Mouse (Mus musculus) hematopoietic stem cell, adult 5-6 weeks (primary cell): ENCODE data around the gene Adamts7. TPM values are rescaled to one million over a fixed set of nuclear protein-coding genes. Genes with fewer than 3 reads are reported as not detected.
A peak's percentile ranks its signal among the peaks of the same experiment; 100 is the strongest.

Experiments
- ATAC-seq, 2 experiments: fragments of 125-278 bp in 1 of 2; replicated peaks in 1 of 2; 2 replicates each; pipeline ENCODE4 v1.8.0; 2016 to 2017; ENCODE audit warnings: inconsistent platforms in 2 of 2, mild to moderate bottlenecking in 2 of 2, moderate number of reproducible peaks in 2 of 2, low read depth in 1 of 2, moderate TSS enrichment in 1 of 2; ENCODE audit not compliant: low FRiP score in 2 of 2, poor library complexity in 2 of 2, severe bottlenecking in 2 of 2, insufficient read depth in 1 of 2, low TSS enrichment in 1 of 2
- total RNA-seq: library from RNA; stranded (forward); fragments of 172-1452, 232-1000 nt; gene quantifications from 2 replicates; pipeline ENCODE4 v1.2.3, GENCODE M21; 2017

Adamts7 gene
- total RNA-seq, 1 experiment from 2014 or later: not detected

DNA sequence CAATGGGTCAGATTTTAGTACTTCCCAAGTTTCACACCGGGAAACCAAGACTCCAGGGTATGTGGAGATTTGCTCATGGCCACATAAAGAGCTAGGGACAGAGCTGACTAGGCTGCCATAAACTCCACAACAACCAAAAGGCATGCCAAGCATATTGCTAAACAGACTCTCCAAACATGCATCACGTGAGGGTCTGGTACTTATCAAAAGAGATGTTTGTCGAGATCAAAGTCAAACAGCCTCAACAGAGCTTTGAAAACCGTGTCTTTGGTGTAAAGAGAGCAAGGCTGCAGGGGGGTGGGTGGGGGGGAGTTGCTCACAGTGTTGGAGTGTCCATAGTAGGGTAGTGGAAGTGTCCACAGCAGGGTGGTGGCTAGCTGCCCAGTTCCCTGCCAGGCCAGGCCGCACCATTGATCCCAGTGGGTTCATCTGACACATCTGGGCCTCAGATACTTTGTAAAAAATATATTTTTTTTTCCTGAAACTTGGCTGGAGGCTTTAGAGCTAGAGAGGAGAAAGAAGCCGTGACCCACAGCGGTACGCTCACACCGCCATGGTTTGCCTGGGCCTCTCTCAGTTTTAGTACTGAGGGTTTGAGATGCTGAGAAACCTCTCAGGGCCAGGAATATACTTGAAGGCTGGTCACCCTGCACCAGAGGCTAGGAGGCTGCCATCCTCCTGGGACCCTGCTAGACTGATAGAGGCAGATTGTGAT lies 26.7 kb upstream of the Adamts7 start:
- no peak for ATAC-seq

DNA sequence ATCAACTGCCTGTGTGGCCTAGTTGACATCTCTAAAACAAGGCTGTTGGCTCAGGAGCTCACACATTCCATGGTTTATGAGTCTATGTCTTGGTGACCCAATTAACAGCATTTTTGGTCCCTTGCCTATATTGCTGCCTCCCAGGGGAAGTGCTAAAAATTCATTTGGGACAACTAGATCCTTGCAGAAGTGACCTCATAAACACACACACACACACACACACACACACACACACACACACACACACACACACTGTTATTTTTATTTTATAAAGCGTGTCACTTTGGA lies 26.2 kb upstream of the Adamts7 start:
- no peak for ATAC-seq

DNA sequence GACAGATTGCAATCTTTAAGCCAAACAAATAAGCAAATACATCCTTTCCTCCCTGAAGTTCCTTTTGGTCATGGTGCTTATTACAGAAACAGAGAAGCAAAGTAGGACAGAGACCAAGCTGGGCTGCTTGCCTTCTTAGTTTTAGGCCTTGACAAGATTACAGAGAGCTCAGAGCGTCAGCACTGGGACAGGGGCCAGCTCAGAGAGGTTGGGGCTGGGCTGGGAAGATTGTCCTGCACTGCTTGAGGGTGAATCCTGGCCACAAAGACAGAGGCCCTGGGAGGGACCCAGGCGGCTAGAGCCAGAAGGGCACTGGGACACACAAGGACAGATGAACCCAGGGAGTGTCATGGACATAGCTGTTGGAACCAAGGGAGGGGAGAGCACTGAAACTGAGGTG lies 17.1 kb upstream of the Adamts7 start:
- no peak for ATAC-seq

DNA sequence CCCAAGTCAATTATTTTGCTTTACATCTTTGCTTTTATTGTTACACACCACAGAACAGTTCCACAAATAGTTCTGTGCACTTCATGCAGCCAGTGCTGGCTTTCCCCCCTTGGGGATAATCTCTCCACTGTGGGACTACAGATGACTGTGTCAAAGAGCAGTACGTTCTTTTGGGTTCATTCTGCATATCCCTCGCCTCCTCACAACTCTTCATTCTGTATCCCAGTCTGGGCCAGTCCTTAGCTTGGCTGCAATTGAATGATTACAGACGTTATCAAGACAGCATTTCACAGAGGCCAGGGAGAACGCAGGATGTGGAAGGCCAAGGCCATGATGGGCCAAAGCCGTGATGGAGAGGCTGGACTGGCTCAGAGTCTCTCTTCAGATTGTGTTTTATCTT lies 16.0 kb upstream of the Adamts7 start:
- ATAC-seq: no peak

DNA sequence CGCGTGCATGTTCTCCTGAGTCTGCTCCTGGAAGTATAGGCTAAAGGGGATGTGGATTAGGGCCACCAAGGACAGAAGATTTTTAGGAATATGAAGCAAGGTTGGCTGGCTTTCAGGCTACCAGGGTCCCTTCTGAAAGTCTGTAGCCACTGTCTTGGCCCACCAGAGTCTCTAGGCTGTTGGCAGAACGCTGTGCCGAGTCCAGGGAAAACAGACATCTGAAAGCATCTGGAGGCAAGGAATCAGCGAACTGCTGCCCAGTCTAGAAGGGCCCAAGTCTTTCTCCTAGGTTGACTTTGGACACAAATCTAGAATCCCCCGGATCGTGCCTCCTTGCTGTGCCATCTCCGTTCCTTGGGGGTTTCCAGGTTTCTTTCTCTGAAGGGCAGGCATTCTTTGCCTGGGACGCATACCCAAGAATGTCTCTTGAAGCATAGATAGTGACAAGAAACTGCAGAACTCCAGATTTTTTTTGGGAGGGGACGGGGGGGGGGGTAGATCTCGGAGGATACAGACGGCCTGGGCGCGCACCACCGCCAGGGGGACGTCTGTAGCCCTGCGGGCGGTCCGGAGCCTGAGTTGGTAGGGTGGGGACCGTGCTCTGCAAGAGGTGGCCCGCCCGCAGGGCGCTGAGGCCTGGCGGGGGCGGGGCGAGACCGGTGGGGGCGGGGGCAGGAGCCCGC lies 485 bp upstream of the Adamts7 start:
- ATAC-seq: peak; percentile 78 to 85

DNA sequence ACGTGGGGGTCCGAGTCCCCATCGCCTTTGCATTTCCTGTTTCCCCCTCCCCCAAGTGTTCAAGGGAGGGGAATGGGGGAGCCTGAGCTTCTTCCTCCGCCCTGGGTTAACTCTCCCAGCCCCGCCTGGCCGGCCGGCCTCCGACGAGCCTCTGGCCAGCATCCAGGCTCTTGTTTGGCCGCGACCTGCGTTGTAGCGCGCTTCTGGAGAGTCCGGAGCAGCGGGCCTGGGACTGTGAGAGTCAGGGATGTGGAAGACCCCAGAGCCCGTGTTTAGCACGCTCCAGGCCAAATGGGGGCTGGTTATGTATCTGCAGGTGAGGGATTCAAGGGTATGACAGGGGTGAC lies 853 bp downstream of the Adamts7 start:
- ATAC-seq: peak; percentile 13 to 27; a peak in 1 of 4 replicates

DNA sequence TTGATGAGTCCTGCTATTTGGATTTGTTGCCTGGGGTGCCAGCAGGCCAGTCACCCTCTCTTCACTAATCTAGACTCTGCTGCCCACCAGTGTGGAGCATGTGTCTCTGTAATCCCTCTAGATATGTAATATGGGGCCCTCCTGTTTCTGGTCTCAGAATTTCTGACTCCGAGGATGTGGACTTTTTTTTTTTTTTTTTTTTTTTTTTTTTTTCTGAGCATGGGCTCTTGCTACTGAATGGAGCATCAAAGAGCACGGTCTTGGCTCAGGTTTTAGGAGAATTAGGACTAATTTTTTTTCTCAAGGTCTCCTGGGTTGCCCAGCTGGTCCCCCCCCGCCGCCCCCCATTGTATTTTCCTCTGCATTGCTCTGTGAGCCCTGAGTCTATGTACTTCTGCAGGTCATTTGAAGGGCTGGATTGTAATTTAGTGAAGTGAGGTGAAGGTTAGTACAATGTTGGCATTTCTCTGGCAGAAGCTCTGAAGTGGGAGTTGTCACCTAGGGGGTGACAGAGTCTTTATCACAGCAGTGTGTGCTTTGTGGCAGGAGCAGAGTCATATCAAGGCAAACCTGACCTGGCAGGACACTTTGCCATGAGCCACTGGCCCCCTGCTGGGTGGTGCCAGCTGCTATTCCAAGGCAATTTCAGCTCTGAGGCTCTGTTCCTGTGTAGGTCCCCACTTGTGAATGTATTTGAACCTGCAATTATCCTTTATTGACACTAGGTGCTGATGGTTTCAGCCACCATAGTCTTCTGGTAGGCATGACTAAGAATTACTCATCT lies 2.0 kb downstream of the Adamts7 start:
- ATAC-seq: no peak

DNA sequence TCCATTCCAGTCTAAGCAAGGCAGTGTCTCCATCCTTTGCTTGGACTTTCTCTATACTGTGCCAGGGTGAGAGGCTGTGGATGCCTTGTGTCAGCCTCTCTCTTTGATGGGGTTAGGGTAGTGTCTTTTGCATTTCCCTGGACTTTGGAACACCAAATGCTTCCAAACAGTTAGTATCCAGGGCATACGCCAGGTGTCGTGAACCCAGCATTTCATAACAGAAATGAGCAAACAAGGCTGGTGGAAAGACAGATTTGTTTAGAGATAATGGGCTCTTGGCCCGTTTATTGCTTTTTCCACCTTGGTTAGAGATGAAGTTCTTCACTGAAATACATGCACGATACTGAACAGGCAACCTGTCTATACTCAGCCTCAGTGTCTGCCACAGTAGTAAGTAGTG lies 2.7 kb downstream of the Adamts7 start:
- ATAC-seq: no peak

DNA sequence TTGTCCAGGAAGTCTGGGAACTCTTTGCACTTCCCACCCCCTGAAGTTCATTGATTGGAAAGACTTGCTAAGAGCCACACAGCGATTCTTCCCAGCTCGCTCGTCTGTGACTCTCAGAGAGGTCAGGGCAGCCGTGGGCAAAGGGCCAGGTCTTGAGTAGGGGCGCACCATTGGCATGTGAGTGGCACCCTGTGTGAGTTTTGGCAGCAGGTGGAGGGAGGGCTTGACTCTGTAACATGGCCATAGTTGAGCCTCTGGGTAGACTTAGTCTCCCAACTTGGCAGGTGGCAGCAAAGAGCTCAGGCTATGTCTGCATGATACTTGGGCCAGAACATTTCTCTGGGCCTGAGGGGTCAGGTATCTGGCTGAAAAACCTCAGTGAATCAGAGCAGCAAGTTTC lies 3.7 kb downstream of the Adamts7 start:
- no peak for ATAC-seq

DNA sequence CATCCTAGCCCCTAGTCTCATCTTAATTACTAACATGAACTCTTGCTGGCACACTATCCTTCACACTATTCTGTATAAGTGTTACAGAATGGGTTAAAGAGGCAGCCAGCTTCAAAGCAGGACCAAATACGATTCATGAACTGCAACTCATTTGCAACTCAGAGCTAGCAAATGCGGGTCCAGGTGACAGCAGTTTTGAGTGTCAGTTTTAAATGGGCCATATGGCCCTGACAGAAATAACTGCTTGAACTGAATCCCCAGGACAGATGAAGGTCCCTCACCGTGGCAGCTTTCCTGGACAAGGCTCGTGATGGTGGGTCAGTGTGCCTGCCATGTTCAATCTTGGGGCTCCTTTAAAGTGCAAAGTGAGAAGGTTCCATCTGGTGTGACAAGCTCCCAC lies 7.1 kb downstream of the Adamts7 start:
- no peak for ATAC-seq

DNA sequence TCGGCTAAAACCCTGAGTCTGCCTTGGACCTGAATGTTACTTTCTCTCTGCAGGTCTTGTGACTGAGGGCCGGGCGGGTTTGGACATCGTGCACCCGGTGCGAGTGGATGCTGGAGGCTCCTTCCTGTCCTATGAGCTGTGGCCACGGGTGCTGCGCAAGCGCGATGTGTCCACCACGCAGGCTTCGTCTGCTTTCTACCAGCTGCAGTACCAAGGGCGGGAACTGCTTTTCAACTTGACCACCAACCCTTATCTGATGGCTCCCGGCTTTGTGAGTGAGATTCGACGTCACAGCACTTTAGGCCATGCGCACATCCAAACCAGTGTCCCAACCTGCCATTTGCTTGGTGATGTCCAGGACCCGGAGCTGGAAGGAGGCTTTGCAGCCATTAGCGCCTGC lies 8.6 kb downstream of the Adamts7 start:
- ATAC-seq: no peak

DNA sequence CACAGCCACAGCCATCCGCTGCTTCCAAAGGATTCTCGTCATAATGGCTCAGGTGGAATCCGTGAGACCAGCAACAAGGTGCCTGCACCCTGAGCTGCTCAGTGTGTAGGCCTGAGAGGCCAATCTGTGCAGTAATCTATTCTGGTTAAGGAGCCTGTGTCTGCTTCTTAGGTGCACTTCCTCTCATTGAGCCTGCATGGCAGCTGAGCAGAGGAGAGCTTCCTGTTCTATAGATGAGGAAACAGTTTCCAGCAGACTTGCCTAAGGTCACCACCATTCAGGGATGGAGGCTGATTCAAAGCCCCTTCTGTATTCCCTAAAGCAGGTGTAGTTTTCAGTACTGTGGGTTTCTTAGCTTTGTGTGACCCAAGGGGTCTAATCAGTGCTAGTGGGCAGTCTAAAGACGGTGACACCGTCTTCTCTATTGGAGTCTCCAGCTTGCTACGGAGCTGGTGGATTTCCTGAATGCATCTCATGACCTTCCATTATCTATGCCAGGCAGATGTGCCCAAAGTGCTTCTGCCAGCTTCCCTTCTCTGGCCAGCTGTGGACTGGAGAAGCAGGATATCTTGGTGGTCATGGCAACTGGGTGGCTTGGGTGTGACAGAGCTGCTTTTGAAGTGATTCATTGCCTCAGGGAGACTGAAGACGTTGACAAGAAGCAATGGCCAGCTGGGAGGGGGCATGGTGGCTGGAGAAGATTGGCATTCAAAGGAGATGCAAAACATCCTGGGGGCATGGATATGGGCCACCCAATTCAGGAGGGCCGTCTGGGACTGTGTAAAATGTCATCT lies 9.9 kb downstream of the Adamts7 start:
- peak; percentile 23 to 57; a peak in 2 of 4 replicates for ATAC-seq

DNA sequence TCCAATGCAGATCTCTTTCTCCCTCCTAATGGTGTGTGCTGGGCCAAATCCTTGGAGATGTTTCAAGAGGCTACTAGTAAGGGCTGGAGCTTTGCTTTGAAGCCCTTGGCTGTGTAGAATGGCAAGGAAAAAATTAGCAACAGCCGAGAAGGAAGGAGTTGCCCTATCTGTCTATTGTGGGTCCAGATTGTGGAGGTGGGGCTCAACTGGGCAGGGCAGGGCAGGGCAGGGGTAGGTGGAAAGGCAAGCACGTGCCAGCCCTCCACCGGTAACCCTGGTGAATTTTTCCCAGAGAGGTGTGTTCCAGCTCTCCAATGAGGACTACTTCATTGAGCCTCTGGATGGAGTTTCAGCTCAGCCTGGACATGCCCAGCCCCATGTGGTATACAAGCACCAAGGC lies 10.5 kb downstream of the Adamts7 start:
- ATAC-seq: no peak

DNA sequence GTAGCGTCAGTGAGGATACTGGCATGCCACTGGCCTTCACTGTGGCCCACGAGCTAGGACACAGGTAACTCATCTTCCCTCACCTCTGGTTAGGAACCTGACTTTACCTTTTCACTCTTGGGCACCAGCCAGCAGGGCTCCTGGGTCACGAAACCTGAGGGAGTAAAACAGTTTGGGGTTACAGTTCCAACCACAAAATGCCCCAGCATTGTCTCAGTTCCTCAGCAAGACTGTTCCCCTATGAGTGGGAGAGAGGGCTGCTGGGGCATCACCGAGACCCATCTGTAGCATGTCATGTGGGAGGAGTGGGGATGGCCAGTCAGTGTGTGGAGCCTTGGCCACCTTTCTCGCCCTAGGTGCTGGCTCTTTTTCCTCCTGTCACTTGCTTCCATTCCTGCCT lies 16.5 kb downstream of the Adamts7 start:
- no peak for ATAC-seq

DNA sequence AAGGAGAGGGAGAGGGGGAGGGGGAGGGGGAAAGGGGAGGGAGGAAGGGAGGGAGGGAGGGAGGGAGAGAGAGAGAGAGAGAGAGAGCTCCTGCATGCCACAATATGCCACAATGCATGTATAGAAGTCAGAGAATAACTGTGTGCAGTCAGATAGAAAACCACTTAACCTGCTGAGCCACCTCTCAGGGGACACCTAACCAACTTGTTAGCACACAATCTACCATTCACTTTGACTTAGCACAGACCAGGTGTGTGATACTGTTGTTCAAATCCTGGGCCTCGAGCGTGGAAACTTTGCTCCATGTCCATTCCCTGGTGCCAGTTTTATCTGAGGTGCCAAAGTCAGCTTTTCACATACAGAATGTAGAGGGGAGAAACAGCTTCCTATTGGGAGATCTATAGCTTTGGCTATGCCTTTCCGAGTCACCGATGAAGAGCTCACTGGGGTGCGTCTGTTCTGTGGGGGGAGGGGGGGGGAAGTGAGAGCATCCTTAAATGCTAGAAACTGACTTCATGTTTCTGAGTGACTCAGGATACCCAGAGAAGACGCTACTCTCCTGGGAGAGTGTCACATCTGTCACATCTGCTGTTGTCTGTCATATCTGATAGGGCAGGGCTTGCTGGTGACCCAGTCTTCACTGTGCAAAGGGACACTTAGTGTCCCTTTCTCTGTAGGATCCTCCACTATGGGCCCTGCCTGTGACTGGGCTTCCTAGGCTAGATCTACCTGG lies 19.0 kb downstream of the Adamts7 start:
- ATAC-seq: no peak

DNA sequence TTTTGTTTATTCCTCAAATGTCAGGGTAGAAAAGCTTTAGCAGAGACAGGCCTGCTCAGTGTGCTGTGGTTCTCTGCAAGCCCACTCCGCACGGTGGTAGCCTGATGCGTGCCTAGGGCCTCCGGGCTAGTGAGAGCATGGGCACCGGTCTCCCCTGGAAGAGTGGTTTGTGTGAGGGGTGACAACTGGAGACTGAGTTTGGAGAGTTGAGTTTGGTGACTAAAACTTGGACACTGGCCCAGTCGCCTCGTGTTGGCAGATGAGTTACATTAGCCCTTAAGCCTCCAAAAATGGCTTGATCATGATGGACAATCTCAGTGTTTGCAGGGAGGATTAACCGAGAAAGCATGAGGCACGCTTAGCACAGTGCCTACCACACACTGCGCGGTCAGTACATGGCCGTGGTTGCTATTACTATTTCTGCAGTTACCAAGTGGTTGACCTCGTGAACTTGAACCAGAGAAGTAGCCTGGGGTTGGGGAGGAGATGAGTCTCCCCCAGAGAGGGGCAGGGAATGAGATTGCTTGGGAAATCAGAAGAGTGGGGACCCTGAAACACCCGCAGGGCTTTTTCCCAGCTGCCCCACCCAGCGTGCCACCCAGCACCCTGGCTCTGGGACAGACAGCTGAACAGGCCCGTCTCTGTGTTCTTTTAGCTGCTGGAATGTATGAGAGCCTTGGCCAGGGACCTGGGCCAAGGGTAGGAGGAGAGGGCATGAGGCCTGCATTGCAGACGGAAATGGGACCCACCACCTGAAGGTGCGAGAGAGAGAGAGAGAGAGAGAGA lies 20.0 kb downstream of the Adamts7 start:
- no peak for ATAC-seq

DNA sequence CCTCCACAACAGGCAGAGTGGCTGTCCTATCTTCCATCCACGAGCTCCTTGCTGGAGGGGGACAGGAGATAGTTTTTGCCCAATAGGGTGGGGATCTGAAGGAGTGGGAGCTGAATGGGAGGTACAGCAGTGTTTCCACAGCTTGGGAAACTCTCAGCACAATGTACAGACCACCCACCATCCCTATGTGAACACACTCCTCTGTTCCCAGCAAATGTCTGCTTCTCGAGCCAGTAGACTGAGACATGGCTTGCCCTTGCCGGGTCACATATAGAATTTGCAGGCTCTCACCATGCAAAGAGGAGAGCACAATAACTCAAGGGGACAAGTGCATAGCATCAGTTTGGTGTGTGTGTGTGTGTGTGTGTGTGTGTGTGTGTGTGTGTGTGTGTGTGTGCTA lies 20.7 kb downstream of the Adamts7 start:
- ATAC-seq: no peak
